Comparison of ENCODE assay signal across 9 mouse cellular contexts in genomic region chr6:57609631-57610030, GRCm38 (mm10). TPM values are rescaled to one million over a fixed set of nuclear protein-coding genes. Genes with fewer than 3 reads are reported as not detected.
DNase-seq lines count a peak whose midpoint lies in the region; ATAC-seq and TF ChIP-seq lines count a peak whose summit lies in the region.
"Had no signal": no experiment of that assay in that cellular context is flagged by ENCODE, and none has a peak within 500 bp of the region (broad histone marks: within the 10 kb centered on the region; RNA-seq: fewer than 3 reads in every experiment).

No protein-coding gene starts in this region.

- no peak for ATAC-seq in cerebellum, adult (ENCODE audit: insufficient number of reproducible peaks, low FRiP score, low TSS enrichment)
- no peak for ATAC-seq in kidney, postnatal 0 days (replicated peaks; ENCODE audit: low FRiP score, low read depth)
- no peak for ATAC-seq in kidney, embryonic 14.5 days (ENCODE audit: low FRiP score, low TSS enrichment)
- no peak for ATAC-seq in Patski

- no peak overlapping the region for H3K4me2 ChIP-seq in kidney, postnatal 0 days (ENCODE audit: low read length)
- no peak overlapping the region for H3K4me2 ChIP-seq in kidney, embryonic 14.5 days (replicated peaks; ENCODE audit: low read depth, low read length)
- H3K4me2 ChIP-seq: stomach, embryonic 15.5 days had no signal

- H3K27ac ChIP-seq in kidney, postnatal 0 days, result no peak overlapping the region
- no peak overlapping the region for H3K27ac ChIP-seq in kidney, embryonic 14.5 days (ENCODE audit: low read depth, low read length)
- H3K27ac ChIP-seq: stomach, embryonic 15.5 days had no signal

- no peak overlapping the region for H3K9ac ChIP-seq in kidney, postnatal 0 days (ENCODE audit: low read depth, low read length)
- no peak overlapping the region for H3K9ac ChIP-seq in kidney, embryonic 14.5 days (ENCODE audit: low read depth, low read length)
- H3K9ac ChIP-seq: stomach, embryonic 15.5 days had no signal

- H3K36me3 ChIP-seq in kidney, postnatal 0 days (ENCODE audit: insufficient read depth, low read length), result no peaks in the 10 kb centered on the region
- H3K36me3 ChIP-seq in kidney, embryonic 14.5 days (ENCODE audit: control insufficient read depth, insufficient read depth, low read length), result no peaks in the 10 kb centered on the region
- H3K36me3 ChIP-seq: stomach, embryonic 15.5 days had no signal

- no peaks in the 10 kb centered on the region for H3K4me1 ChIP-seq in kidney, postnatal 0 days (replicated peaks; ENCODE audit: insufficient read depth, low read length)
- H3K4me1 ChIP-seq in kidney, embryonic 14.5 days (ENCODE audit: control insufficient read depth, insufficient read depth, low read length), result no peaks in the 10 kb centered on the region
- H3K4me1 ChIP-seq: stomach, embryonic 15.5 days had no signal

- no peaks in the 10 kb centered on the region for H3K27me3 ChIP-seq in kidney, postnatal 0 days (ENCODE audit: insufficient read depth, low read length)
- H3K27me3 ChIP-seq in kidney, embryonic 14.5 days (ENCODE audit: control insufficient read depth, insufficient read depth, low read length), result no peaks in the 10 kb centered on the region
- no peaks in the 10 kb centered on the region for H3K27me3 ChIP-seq in Patski
- H3K27me3 ChIP-seq: stomach, embryonic 15.5 days had no signal

- CTCF ChIA-PET in Patski (lab: Charles Lee), result interaction anchor here (1.1 to 1.2 kb wide), 2 partner anchors 10 to 28 kb away, joined by 3 to 8 read pairs; no protein-coding TSS in a partner anchor

- H3K9me3 ChIP-seq in kidney, postnatal 0 days (replicated peaks; ENCODE audit: low read length), result no peaks in the 10 kb centered on the region
- no peaks in the 10 kb centered on the region for H3K9me3 ChIP-seq in kidney, embryonic 14.5 days (ENCODE audit: control insufficient read depth, low read length)
- H3K9me3 ChIP-seq: stomach, embryonic 15.5 days had no signal

- 32% methylated on average over 2 of the region's 2 CpGs for WGBS in kidney, postnatal 0 days
- WGBS in kidney, embryonic 14.5 days, result 60% methylated on average over 2 of the region's 2 CpGs

- POLR2A ChIA-PET in Patski (lab: Charles Lee), result no interaction called here

- peak; percentile 2 to 5 for DNase-seq in cerebellum, adult 18-20 months
- peak; percentile 40 for DNase-seq in kidney, postnatal 0 days (ENCODE audit: low spot score)
- DNase-seq in Patski (ENCODE audit: low read depth, low spot score), result no peak
- peak; percentile 9 for DNase-seq in lung, postnatal 10 days
- no peak for DNase-seq in heart, postnatal 4 days
- DNase-seq in Muller cell, postnatal 12 days (ENCODE audit: inconsistent ontology term), result no peak

- in situ Hi-C loops in Patski (cut with MboI; ENCODE audit: low pct_unique_long_range_greater_than_20kb), result loop anchor here (10.0 kb wide), 1 partner anchor 255 kb away; no protein-coding TSS in a partner anchor

- H3K4me3 ChIP-seq in kidney, postnatal 0 days (replicated peaks; ENCODE audit: low read depth, low read length), result no peak overlapping the region
- no peak overlapping the region for H3K4me3 ChIP-seq in kidney, embryonic 14.5 days (ENCODE audit: low read length)
- H3K4me3 ChIP-seq: stomach, embryonic 15.5 days had no signal

- TF ChIP-seq CTCF in kidney, postnatal 0 days (IDR thresholded peaks at IDR 0.05; ENCODE audit: low read depth), result peak; percentile 55
- TF ChIP-seq CTCF in Patski (IDR thresholded peaks at IDR 0.05), result peak; percentile 48

RNA-seq across cellular contexts. Expression of gene Herc6, which starts 28.8 kb away (rescaled TPM):
- 3.0 and 3.2 TPM in 2 replicates for polyA plus RNA-seq in kidney, postnatal 0 days (2015; fragmentation: Nextera tagmentation; extraction: Ambion mirVana)
- 3.0 and 3.4 TPM in 2 replicates for polyA plus RNA-seq in kidney, embryonic 14.5 days (2014; fragmentation: Nextera tagmentation; extraction: Ambion mirVana)
- 13.5 TPM for polyA plus RNA-seq in Patski (2021)
- total RNA-seq in heart, postnatal 4 days (2021), result 1 to 10 TPM; 5.6 to 5.7 TPM

Comparison
In these comparisons a context has a peak if more than half of its experiments do, and no peak if none do; other contexts are left out.
1. DNase-seq: peak in cerebellum, adult 18-20 months (2 of 2), kidney, postnatal 0 days (single experiment) and lung, postnatal 10 days (single experiment); none in Patski (single experiment), heart, postnatal 4 days (single experiment) and Muller cell, postnatal 12 days (single experiment).